Mouse (Mus musculus): ENCODE measurements around the gene Cd37. TPM values are rescaled to one million over a fixed set of nuclear protein-coding genes. Genes with fewer than 3 reads are reported as not detected.
"Not testable (repeated sequence)": the region's sequence is repeated elsewhere in the genome, so short reads cannot be mapped to it uniquely, and the experiment has no call there.

Gene Cd37
- 10 to 100 TPM in 1 of 4 experiments, 1 to 10 TPM in 3; 4.9 to 11.2 (median 7.0) TPM for total RNA-seq (2022)

DNA sequence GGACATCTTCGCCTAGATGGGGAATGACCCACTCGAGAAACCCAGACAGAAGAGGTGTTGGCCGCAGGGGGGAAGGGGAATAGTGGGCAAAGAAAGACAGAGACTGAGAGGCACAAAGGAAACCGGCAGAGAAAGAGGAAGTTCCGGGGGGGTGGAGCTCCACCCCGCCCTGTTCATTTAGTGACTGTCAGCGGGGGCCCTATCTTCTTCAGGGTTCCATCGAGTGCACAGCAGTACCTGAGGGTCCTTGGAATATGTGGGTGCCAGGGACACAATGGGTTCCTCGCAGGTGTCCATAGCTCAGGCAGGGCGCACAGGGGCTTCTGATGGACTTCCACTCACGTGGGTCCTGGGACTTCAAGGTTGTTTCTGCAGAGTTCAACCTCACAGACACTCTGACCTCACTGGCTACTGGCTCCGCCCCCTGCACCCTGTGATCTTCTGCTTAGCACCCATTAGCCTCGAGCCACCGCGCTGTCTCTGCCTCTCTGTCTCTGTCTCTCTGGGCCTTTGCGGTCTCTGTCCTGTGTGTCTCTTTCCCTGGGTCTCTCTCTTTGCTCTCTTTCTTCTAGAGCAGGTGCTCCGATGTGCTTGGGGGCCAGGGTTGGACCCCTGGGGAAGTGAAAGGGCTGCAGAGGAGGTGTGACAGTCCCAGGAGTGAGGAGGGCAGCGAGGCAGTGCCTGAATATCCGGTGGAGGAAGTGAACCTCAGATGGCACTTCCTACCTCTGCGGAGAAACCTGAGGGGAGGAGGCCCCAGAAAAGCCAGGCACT, at the start of gene Cd37:
Gene Cd37, minus strand, starts transcription at position 393 of the 774 bp plus-strand sequence.
- DNase-seq = no peak

DNA sequence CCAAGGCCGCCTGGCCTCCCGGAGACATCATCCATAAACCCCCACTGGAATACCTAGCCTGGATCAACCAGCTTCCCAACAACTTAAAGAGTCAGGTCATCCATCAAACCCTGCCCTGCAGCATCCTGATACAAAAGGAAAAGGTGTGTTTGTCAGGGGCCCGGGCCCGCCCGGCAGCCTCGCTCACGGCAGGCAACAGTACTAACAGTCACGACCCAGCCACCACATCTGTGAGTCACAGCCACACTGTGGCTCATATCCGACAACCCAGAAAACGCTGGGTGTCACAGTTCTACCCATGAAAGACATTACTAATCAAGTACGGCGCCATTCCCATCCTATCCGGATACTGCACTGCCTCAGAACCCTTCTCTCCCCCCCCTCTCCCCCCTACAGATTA, 47.6 kb upstream of the Cd37 start:
- no peak for DNase-seq

DNA sequence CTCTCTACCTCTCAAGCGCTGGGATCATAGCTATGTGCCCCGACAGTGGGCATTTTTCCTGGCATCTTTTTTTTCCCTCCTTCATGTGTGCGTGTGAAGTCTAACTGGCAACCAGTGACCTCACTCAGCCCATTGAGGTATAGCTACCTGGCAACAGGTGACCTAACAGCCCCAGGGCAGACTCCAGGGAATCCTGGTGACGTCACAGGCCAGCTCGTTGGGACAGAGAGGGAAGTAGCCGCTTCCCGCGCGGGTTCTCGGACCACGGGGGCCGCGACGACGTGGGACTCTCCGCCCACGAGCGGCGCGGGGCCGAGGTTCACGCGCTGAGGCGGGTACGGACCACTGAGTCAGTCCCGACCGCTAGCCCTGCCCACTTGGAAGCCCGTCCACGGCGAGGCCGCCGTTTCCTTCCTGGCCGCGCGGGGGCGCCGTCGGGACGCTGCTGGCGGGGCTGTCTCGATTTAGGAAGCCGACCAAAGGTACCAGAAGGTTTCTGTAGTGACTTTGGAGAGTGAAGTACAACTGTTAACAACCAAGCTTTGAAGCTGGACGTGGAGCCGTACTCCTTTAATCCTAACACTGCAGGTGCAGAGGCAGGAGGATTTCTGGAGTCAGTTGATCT, 38.3 kb upstream of the Cd37 start, which contains the start of gene Slc6a21:
Gene Slc6a21, plus strand, starts transcription at position 378 of the 625 bp plus-strand sequence.
- peak; percentile 69 for DNase-seq

DNA sequence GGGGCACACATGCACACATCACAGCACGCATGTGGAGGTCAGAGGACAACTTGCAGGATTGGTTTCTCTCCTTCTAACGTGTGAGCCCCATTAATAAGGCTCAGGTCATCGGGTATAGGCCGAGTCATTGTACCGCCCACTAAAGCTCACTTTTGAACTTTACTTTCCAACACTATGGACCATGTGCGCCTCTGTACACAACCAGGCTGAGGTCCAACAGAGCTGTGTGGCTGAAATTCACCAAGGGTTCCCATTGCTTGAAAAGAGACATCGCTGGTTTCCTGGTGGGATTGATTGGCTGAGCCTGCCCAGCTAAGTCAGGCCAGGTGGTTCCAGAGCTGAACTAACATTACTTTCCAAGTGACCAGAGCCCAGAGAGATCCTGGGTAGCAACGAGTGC, 34.8 kb upstream of the Cd37 start:
- DNase-seq = no peak

DNA sequence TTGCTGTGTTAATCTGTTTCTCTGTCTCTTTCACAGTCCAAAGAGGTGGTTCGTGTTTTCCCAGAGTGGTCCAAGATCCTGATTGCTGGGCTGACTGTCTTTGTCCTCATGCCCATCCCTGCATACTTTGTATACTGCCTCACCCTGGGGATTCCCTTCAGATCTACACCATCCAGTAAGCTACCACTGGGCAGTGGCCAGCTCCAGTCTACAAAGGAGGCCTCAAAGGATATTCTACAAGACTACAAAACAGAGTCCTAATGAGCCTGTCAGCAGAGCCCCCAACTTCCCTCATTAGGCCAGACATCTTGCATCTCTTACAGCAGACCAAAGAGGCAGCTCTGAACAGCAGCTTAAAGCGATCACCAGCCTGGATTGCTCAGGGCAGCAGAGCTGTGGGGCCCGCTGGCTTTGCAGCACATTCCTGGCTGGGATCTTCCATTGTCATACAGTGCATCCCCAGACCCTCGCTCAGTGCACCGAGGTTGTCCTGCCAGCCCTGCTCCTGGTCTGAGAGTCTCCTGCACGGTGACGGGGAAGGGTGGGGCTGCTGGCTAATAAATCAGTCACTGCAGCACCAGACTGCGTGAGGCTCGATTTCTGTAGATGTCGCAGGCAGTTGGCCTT, 34.0 kb upstream of the Cd37 start:
- DNase-seq = no peak

DNA sequence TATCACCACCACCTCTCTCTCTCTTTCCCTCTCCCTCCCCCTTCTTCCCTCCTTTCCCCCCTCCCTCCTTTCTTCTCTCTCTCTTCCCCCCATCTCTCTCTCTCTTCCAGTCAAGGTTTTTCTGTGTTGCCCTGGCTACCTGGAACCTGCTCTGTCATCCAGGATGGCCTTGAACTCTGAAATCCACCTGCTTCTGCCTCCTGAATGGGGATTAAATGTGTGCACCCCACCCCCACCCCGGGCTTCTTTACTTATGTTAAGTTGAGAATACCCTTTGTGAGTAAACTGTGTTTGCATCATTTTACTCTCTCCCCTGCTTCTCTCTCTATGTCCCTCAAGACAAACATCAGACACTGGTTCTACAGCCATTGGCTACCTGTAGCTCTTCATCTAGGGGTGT, 26.6 kb upstream of the Cd37 start:
- no peak for DNase-seq

DNA sequence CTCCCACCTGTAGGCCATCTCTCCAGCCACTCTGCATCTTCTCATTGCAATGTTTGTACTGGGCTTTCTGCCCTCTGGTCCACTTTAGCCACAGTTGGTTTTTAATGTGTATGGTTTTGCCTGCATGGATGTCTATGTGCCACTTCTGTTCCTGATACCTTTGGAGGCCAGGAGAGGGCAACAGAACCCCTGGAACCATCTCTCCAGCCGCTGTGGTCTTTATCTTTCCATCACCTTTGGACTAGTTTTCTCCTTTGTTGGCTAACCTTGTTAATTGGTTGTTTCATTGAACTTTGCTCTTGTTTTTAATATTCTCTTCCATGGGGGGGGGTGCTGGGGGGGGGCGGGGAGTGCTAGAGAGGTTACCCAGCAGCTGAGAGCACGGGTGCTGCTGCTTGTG, 25.4 kb upstream of the Cd37 start:
- no peak for DNase-seq

DNA sequence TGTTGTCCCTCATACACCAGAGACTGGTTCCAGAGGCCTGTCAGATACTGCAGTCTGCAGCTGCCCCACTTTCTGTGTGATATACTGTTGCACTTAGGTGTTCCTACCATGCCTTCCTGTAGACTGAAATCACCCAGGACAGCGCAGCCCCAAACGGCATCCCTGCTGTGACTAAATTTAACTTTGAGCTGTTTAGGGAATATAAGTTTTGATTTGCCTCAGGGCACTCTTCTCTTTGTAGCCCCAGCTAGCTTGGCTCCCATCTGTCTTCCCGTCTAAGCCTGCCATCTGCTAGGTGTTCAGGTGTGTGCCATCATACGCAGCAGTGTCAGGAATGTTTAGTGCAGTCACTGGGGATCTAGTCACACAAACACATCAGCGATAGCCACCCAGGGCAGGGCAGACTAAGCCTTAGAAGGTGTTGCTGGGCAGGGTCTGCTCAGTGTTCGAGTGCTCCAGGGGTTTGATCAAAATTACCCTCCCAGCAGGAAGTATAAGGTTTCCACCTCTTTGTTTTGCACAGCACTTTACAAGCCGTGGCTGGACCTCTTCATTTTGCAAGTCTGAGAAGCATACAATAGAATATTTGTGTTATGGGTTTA, 24.2 kb upstream of the Cd37 start:
- no peak for DNase-seq

DNA sequence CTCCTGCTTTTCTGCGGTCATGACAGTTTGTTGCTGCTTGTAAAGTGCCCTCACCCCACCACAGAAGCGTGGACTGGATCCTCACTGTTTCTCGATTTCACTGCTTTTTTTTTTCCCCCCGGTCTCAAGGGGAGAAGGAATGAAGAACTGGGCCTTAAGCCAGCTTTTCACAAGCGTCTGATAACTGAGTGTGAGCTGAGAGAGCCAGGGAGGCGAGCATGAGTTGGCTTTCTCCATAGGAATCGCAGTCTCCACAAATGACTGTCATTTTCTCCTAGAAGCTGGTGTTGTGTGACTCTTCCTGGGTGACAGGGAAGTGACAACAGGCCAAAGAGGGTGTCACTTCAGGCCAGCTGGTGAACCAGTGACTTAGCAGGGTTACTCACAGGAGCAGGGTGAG, 23.4 kb upstream of the Cd37 start:
- no peak for DNase-seq

DNA sequence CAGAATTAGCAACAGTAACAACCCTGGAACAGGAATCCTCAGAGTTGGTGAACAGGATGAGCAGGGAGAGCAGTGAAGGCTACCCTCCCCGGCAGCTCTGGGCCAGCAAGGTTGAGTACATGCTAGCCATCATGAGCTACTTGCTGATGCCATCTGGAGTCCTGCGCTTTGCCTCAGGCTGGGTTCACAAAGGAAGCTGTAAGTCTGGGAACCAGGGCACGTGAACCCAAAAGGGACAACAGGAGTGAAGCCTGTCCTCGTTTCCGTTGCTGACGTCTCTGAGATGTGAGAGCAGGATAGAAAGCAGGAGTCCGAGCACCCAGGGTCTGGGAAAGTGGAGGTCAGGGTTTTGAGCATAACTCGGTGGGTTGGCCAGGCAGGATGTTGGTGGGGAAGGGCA, 20.4 kb upstream of the Cd37 start:
- no peak for DNase-seq

DNA sequence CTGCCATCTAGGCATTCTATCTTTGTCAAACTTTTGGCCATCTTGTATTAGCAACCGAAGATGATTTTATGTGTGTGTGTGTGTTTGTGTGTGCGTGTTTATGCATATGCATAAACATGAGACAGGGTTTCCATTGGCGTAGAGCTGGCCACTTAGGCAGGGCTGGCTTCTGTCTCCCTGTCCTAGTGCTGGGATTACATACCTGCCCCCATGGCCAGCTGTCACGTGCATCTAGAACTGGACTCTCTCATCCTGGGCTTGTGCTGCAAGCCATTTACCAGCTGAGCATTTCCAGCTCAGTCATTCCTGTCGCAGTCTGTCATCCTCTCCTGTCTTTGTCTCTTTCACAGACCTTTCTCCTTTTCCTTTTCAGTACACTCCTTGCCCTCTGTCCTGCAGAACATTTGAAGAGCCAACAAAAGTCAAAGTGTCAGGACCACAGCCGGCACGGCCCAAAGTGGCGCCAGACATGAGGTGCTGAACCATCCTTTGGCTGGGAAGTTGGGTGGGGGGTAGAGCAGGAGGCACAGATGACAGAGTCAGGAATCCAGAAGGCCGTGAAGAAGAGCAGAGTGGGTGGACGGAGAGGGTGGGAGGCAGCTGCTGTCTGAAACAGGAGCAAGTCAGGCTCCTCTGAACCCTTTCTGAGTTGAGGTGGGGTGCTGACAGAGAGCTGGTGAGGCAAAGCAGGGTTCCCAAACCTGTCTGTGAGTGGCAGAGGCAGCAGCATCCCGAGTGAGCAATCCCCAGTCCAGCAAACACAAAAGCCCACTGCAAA, 18.3 kb upstream of the Cd37 start:
- no peak for DNase-seq

DNA sequence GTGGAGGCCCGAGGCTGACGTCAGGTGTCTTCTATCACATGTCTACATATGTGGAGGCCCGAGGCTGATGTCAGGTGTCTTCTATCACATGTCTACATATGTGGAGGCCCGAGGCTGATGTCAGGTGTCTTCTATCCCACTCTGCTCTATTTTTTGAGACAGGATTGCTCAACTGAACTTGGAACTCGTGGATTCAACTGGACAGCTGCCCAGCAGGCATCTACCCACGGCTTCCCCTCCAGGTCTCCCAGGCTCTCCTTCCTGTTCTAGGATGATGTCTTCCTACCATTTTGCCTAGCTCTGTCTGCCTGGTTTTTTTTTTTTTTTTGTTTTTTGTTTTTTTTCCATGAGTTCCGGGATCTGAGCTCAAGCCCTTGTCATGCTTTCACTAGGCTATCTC, 16.9 kb upstream of the Cd37 start:
- not testable (repeated sequence) for DNase-seq

DNA sequence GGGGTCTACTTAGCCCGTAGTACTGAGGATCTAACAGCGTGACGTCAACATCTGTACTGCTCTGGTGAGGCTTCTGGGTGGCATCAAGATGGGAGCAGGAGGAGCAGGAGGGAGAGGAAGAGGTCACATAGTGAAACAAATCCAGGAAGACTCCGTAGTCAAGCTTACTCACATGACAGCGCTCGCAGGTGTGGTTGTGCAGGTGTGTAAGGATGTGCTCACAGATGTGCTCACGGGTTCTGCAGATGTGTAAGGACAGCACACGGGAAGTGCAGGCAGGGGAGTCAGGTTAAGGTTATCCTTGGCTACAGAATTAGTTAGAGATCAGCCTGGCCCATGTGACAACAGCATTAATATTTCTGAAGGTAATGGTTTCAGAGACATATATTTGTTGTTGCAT, 14.9 kb upstream of the Cd37 start:
- DNase-seq = no peak

DNA sequence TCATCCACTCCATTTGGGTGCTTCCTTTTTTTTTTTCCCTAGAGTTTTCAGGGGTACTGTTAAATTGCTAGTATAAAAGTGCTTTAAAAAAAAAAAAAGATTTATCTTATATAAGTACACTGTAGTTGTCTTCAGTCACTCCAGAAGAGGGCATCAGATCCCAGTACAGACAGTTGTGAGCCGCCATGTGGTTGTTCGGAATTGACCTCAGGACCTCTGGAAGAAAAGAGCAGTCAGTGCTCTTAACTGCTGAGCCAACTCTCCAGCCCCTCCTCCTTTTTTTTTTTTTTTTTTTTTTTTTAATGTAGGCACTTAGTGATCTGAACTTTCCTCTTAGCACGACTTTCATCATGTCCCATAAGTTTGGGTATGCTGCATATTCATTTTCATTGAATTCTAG, 8.8 kb upstream of the Cd37 start:
- no peak for DNase-seq

DNA sequence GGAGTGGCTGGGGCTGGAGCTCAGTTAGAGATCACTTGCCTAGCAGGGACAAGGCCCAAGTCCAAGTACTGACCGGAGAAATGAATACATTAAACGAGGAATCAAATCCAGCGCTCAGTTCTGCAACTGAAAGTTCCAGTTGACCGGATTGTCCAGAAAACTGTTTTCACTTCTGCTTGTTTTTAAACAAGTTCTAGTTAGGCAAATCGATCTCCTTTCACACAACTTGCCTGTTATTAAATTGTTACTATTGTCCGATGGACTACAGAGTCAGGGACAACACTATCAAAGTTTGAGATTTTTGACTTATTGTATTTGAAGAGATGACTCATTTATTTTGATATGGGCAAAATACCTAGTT, 2.5 kb upstream of the Cd37 start:
- no peak for DNase-seq

DNA sequence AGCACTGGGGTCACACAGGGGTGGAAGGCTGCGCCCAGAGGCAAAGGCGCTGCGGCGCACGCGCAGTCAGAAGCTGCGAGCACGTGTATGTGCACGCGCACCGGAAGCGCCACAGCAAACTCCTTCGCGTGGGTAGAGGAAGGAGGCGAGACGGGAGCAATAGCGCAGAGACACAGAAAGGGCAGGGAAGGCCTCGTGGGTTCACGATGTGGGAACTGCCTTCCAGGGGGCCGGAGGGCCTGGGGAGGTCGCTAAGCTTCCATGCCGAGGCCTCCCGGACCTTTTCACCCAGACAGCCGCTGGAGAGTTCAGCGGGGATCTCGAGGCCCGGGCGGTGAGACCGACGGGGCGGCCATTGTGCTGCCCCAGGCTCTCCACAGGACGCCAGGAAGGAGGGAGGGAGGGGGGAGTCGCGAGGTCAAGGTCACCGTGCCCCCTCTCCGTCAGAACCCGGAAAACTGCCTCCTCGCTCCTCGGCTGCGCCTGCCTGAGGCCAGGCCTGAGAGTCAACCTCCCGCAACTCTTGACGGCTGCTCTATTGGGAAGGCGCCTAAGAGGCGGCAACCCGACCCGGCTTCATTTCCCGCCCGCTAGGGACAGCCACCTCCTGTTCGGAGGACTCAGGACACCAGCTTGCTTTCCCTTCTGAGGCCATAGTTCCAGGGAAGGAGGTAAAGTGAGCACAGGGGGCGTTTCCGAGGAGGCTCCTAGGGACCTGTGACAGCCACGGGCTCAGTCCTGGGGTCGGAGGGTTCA, 1.9 kb upstream of the Cd37 start, which contains the start of gene Slc6a16:
Gene Slc6a16, plus strand, starts transcription at position 453 of the 756 bp plus-strand sequence.
- DNase-seq = no peak

DNA sequence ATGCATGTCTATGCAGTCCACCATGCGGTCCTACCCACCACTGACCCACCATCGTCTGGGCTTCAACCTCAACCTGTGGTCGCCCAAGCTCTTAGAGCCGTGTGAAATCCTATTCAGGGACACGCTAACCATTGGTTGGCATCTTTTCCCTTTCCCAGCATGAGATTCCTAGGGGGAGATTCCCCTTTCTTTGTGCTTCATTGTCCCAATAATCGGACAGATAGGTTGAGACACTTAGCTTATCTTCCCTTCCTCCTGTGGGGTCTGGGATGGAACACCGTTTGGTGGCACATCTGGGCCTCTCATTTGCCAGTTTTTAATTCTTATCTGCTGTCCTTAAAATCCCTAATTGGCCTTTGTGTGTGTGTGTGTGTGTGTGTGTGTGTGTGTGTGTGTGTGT, 1.2 kb upstream of the Cd37 start:
- DNase-seq = no peak

DNA sequence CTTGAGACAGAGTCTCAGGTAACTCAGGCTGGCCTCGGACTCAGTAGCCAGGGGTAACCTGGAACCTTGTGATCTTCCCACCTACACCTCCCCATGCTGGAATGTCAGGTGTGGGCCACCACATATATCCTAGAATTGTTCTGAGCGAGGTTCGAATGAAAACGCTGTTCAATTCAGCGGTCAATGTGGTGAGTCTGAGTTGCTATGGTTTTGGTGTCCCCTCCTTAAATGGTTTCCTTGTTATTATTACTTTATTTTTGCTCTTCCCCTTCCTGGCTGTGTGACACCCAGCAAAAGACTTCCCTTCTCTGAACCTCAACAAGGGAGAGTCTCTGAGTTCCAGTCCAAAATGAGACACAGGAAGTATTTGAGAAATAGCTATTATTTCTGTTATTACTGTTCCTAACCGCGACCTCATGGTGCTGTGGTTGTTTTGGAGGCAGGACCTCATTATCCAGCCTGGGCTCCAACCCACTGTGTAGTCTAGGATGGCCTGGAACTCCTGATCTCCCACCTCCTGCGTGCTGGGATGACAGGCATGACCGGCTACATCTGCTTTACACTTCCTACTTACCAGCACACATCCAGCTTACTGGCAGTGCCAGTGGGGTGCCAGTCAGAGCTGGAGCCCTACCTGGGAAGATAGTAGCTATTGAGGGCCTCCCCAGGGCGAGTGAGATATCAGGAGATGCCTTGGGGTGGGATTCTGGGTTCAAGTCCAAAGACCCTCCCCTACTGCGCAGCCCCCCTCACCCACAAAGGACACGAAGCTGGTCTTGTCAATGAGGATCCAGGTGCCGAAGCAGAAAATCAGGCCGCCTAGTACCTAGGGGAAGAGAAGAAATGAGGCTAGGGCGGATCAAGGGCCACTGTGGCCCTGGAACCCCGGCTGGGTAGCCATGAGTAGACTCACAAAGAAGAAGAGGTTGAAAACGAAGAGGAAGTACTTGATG, 892 bp downstream of the Cd37 start:
- no peak for DNase-seq

DNA sequence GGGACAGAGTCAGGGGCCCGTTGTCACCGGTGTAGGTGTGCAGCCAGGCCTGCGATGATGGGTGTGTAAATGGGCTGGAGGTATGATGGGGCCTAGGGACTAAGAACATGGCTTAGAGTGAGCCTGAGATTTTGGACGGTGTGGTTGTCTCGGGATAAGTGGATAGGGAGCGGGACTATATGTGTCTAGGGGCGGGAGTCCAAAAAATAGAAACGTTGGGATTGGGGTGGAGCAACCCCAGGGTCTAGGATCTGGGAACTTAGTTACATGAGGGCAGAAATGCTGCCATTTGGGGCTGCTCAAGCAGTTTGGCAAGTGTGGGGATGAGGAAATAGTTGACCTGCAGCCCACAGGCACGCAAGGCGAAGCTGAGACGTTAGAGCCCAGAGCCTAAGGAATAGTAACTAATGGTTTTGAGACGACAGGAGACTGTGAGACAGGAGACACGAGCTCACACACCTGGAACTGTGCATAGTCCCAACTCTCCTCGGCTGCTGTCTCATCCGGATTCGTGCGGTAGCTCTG, 3.2 kb downstream of the Cd37 start:
- DNase-seq = no peak

DNA sequence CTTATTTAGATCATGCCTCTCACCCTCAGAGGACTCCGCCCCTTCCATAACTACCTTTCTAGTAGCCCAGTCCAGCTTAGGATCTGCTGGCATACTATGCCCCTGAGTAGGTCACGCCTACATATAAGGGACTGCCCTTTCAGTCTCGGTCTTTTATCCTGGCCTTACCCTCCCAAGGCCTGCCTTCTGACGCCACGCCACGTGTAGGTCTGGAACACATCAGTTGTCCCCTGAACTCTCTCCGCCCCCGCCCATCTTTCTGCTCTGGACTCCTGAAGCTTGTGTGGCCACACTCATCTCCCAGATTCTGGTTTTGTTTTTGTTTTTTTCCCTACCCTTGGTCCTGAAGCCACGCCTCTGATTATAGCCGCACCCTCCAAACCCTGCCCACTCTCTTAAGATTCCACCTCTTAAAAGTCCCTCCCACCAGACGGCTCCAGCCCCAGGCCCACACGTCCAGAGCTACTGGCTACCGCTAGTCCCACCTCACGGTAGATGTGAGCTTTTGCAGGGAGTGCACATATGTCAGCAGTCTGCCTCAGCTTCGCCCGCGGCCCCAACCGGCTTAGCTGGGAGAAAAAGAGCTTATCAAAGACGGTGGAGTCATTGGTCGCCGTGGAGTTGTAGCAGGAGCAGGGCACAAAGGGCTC, 3.9 kb downstream of the Cd37 start:
- DNase-seq = no peak
